Mouse (Mus musculus): ENCODE measurements around the gene Ap4s1. TPM values are rescaled to one million over a fixed set of nuclear protein-coding genes. Genes with fewer than 3 reads are reported as not detected.
"Not testable (repeated sequence)": the region's sequence is repeated elsewhere in the genome, so short reads cannot be mapped to it uniquely, and the experiment has no call there.

The Ap4s1 gene
- 1.1 and 3.2 TPM in 2 replicates for polyA plus RNA-seq (2012; rRNA removed)

- TF ChIP-seq POLR2A (IDR thresholded peaks at IDR 0.05; ENCODE audit: low read depth, low read length) (peak; percentile 13; the same call in 1 of the 2 replicates), CTCF (IDR thresholded peaks at IDR 0.05; ENCODE audit: extremely low read depth, insufficient read length, insufficient replicate concordance, low read depth, low read length) (no peak)
- H3K27ac ChIP-seq (ENCODE audit: insufficient read depth, low read depth, low read length): peak within 1 kb of the TSS; percentile 94
- H3K4me3 ChIP-seq (ENCODE audit: low read depth, low read length): peak within 1 kb of the TSS; percentile 83
- peaks cover 8% of the 10 kb centered on the region; the same call in 1 of the 2 replicates for H3K4me1 ChIP-seq (ENCODE audit: control insufficient read depth, insufficient read depth, insufficient read length, low read length)
- no peaks in the 10 kb centered on the region for H3K27me3 ChIP-seq (ENCODE audit: control insufficient read depth, insufficient read depth, low read length)
- H3K36me3 ChIP-seq (ENCODE audit: control insufficient read depth, insufficient read depth, low read length): no peaks in the 10 kb centered on the region
- WGBS: under 1% methylated on average over 106 of the region's 108 CpGs
Observed at GRCm38 (mm10) chr12:51690893-51691844, at the start of gene Ap4s1. TSS of gene Ap4s1 (plus strand) at chr12:51691033.

GRCm38 (mm10) chr12:51641871-51642270 is 49.0 kb upstream of the Ap4s1 start:
- Histone ChIP-seq H3K4me1 (ENCODE audit: control insufficient read depth, insufficient read depth, insufficient read length, low read length) (peaks cover 3% of the 10 kb centered on the region; the same call in 1 of the 2 replicates), H3K27me3 (ENCODE audit: control insufficient read depth, insufficient read depth, low read length) (no peaks in the 10 kb centered on the region), H3K36me3 (ENCODE audit: control insufficient read depth, insufficient read depth, low read length) (peaks cover 6% of the 10 kb centered on the region), H3K27ac (ENCODE audit: insufficient read depth, low read depth, low read length) (0 out of 2 replicates have a peak overlapping the region, but pooled peaks have one; percentile 3), H3K4me3 (ENCODE audit: low read depth, low read length) (no peak overlapping the region)
- TF ChIP-seq POLR2A (IDR thresholded peaks at IDR 0.05; ENCODE audit: low read depth, low read length) (no peak), CTCF (IDR thresholded peaks at IDR 0.05; ENCODE audit: extremely low read depth, insufficient read length, insufficient replicate concordance, low read depth, low read length) (no peak)
- WGBS: 18% methylated on average over 6 of the region's 6 CpGs

- H3K27ac ChIP-seq (ENCODE audit: insufficient read depth, low read depth, low read length); H3K4me3 ChIP-seq (ENCODE audit: low read depth, low read length); H3K27me3 ChIP-seq (ENCODE audit: control insufficient read depth, insufficient read depth, low read length); H3K4me1 ChIP-seq (ENCODE audit: control insufficient read depth, insufficient read depth, insufficient read length, low read length): not testable (repeated sequence)
- H3K36me3 ChIP-seq (ENCODE audit: control insufficient read depth, insufficient read depth, low read length): peaks cover 26% of the 10 kb centered on the region
Observed at GRCm38 (mm10) chr12:51649401-51649800, 41.4 kb upstream of the Ap4s1 start.

GRCm38 (mm10) chr12:51655944-51656465 is 34.8 kb upstream of the Ap4s1 start:
- Histone ChIP-seq H3K36me3 (ENCODE audit: control insufficient read depth, insufficient read depth, low read length) (peaks cover 12% of the 10 kb centered on the region), H3K27me3 (ENCODE audit: control insufficient read depth, insufficient read depth, low read length) (no peaks in the 10 kb centered on the region), H3K27ac (ENCODE audit: insufficient read depth, low read depth, low read length) (no peak overlapping the region), H3K4me1 (ENCODE audit: control insufficient read depth, insufficient read depth, insufficient read length, low read length) (no peaks in the 10 kb centered on the region), H3K4me3 (ENCODE audit: low read depth, low read length) (no peak overlapping the region)
- 87% methylated on average over 1 of the region's 1 CpGs for WGBS
- TF ChIP-seq POLR2A (IDR thresholded peaks at IDR 0.05; ENCODE audit: low read depth, low read length) (no peak), CTCF (IDR thresholded peaks at IDR 0.05; ENCODE audit: extremely low read depth, insufficient read length, insufficient replicate concordance, low read depth, low read length) (no peak)

GRCm38 (mm10) chr12:51663011-51663410 is 27.8 kb upstream of the Ap4s1 start:
- no peak for TF ChIP-seq POLR2A (IDR thresholded peaks at IDR 0.05; ENCODE audit: low read depth, low read length)
- no peak for TF ChIP-seq CTCF (IDR thresholded peaks at IDR 0.05; ENCODE audit: extremely low read depth, insufficient read length, insufficient replicate concordance, low read depth, low read length)
- Histone ChIP-seq H3K27ac (ENCODE audit: insufficient read depth, low read depth, low read length) (no peak overlapping the region), H3K27me3 (ENCODE audit: control insufficient read depth, insufficient read depth, low read length) (no peaks in the 10 kb centered on the region), H3K4me1 (ENCODE audit: control insufficient read depth, insufficient read depth, insufficient read length, low read length) (peaks cover 2% of the 10 kb centered on the region; the same call in 1 of the 2 replicates), H3K4me3 (ENCODE audit: low read depth, low read length) (no peak overlapping the region), H3K36me3 (ENCODE audit: control insufficient read depth, insufficient read depth, low read length) (0 out of 2 replicates have a peak, but pooled peaks cover 1% of the 10 kb centered on the region)

GRCm38 (mm10) chr12:51663908-51664307 is 26.9 kb upstream of the Ap4s1 start:
- Histone ChIP-seq H3K27ac (ENCODE audit: insufficient read depth, low read depth, low read length) (no peak overlapping the region), H3K36me3 (ENCODE audit: control insufficient read depth, insufficient read depth, low read length) (0 out of 2 replicates have a peak, but pooled peaks cover 1% of the 10 kb centered on the region), H3K4me3 (ENCODE audit: low read depth, low read length) (no peak overlapping the region), H3K27me3 (ENCODE audit: control insufficient read depth, insufficient read depth, low read length) (no peaks in the 10 kb centered on the region), H3K4me1 (ENCODE audit: control insufficient read depth, insufficient read depth, insufficient read length, low read length) (peaks cover 2% of the 10 kb centered on the region; the same call in 1 of the 2 replicates)
- TF ChIP-seq POLR2A (IDR thresholded peaks at IDR 0.05; ENCODE audit: low read depth, low read length) (no peak), CTCF (IDR thresholded peaks at IDR 0.05; ENCODE audit: extremely low read depth, insufficient read length, insufficient replicate concordance, low read depth, low read length) (no peak)

GRCm38 (mm10) chr12:51666708-51667430 is 24.0 kb upstream of the Ap4s1 start:
- WGBS: 40% methylated on average over 4 of the region's 4 CpGs
- no peak overlapping the region for H3K27ac ChIP-seq (ENCODE audit: insufficient read depth, low read depth, low read length)

More at GRCm38 (mm10) chr12:51666708-51667430, 24.0 kb upstream of the Ap4s1 start:
- no peaks in the 10 kb centered on the region for H3K27me3 ChIP-seq (ENCODE audit: control insufficient read depth, insufficient read depth, low read length)
- no peak overlapping the region for H3K4me3 ChIP-seq (ENCODE audit: low read depth, low read length)
- no peaks in the 10 kb centered on the region for H3K36me3 ChIP-seq (ENCODE audit: control insufficient read depth, insufficient read depth, low read length)
- H3K4me1 ChIP-seq (ENCODE audit: control insufficient read depth, insufficient read depth, insufficient read length, low read length): peaks cover 2% of the 10 kb centered on the region; the same call in 1 of the 2 replicates
- TF ChIP-seq CTCF (IDR thresholded peaks at IDR 0.05; ENCODE audit: extremely low read depth, insufficient read length, insufficient replicate concordance, low read depth, low read length) (no peak; the same call in 1 of the 2 replicates), POLR2A (IDR thresholded peaks at IDR 0.05; ENCODE audit: low read depth, low read length) (no peak)

Data from small intestine, adult 2 months (tissue).